Mouse (Mus musculus) layer of hippocampus, adult 9-10 months (tissue): ENCODE data around the gene Slc25a18.

Experiments
- DNase-seq: peaks from one replicate; pipeline ENCODE4 v3.0.0; 2022; ENCODE audit warnings: low spot score

The Slc25a18 gene

DNA sequence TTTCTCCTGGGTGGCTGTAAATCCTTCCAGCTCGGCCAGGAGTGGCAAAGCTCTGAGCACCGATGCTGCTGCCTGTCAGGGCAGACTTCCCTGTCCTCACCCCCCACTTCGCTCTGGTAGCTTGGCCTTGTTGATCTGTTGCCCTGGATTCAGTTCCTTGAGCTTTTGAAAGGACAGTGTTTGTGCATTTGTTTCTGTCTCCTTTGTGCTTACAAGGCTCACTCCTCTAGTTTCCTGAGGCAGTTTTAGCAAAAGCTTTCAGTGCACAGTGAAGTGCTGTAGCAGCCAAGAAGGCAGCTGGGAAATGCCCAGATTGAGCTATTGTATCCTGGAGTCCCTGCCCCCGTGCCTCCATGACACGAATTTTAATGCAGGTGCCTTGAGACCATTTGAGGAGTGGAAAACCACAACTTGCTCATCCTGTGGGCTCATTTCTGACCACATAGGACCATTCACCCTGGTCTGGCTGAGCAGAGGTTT is at the start of gene Slc25a18:
TSS of gene Slc25a18 (plus strand) at position 430 of the 480 bp plus-strand sequence.
- no peak for DNase-seq

DNA sequence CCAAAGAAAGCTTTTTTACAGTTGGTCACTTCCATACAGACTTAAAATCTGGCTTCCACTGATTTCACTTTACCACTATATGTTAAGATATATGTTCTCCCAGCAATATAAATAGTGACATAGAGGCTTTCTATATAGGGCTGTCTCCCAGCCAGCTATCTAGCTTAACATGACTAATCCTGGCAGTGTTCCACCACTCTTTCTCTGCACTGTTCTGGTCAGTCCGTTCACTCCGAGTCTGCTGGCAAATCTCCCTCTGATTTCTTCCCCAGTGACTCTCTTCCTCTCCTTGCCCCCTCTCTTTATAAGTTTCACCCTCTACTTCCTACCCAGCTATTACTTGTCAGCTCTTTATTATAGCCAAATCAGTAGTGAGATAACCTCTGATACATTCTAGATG is 47.4 kb upstream of the Slc25a18 start:
- DNase-seq = no peak

DNA sequence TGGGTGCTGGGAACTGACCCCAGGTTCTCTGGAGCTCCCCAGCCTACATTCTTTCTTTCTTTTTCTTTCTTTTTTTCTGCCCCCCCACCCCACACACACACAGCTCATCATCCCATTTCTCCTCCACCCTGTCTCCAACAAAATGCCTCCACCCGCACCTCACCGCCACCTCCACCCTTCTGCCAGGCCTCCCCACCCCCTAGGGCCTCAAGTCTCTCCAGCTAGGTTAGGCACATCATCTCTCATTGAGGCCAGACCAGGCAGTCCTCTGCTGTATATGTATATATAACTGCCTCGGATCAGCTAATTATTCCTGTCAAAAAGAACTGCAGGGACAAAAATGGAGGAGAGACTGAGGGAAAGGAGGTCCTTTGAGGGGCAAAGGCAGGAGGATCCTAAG is 37.4 kb upstream of the Slc25a18 start:
- no peak for DNase-seq

DNA sequence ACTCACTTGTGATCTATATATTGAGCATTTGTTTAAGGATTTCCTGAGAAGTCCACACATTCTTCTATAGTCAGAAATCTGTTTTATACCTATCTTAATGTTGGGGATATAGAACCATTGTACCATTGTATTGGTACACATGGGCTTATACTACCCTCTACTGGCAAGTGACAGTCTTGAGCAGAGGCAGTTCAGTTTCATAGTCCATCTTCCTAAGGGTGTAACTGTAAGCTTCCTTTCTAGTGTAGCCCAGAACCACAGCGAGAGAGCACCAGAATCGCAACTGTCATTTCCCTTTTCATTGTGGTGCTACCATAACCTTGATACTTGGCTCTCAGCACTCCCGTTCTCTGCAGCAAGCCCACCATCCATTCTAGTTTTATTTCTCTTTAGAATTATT is 36.8 kb upstream of the Slc25a18 start:
- peak; percentile 16 for DNase-seq

DNA sequence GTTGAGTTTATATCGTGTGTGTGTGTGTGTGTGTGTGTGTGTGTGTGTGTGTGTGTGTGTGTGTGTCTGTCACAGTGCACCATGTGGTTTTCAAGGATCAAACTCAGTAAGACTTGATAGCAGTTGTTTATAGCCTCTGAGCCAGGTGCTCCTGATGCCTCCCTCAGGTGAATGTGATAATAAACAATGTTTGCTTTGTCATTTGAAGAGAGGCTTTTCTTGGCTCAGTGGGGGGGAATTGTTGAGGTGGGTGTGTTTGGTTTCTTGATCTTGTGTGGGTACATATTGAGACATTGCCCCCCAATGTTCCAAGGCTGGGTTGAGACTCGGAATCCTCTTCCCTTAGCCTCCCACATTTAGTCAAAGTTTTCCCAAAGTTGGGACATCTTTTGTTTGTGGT is 30.2 kb upstream of the Slc25a18 start:
- DNase-seq = no peak

DNA sequence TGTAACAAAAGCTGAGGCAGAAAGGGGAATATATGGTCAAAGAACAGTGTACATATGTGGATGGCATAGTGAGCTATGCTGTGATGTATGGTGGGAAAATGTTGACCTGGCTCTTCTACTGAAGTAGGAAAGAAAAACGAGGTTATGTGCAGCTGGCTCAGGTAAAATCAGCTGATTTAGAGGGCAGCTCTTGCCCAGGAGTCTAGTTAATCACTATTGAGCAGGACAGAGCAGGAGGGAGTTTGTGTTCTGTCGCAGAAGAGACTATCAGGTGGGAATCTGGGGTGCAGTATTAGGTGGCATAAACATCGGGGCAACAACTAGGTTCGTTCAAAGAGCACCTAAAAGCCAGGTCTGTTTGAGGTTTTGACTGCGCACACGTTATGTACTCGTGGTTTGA is 29.1 kb upstream of the Slc25a18 start:
- no peak for DNase-seq

DNA sequence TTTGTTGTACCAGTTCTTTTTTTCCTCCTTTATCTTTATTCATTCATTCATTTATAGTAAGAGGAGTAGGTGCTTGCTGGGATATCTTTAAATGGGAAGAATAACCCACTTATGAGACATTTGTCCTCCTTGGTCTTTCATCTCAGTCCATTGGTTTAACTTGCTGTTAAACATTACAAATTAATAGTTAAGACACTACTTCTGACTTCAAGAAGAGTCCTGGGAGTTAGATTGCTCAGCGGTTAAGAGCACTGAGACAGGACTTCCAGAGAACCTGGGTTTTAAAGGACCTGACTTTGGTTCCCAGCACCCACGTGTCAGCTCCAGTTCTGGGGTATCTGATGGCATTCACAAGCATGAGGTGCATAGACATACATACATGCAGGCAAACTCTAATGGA is 27.0 kb upstream of the Slc25a18 start:
- DNase-seq = no peak

DNA sequence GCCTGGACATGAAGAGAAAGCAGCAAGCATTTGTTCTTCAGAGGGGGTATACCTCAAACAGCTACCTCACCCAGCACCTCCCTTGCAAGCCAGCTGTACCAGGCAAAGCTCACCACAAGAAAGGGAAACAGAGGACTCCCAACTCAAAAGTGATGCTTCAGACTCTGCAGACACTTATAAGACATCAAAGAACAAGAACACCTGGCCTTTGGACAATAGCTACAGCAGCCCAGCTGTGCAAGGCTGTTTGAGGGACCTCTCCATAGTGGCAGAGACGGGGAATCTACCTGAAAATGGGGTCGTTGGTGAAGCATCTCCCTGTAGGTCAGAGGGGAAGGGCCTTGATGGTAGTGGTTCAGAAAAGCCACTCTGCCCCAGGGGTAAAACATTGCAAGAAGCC is 12.2 kb upstream of the Slc25a18 start:
- no peak for DNase-seq

DNA sequence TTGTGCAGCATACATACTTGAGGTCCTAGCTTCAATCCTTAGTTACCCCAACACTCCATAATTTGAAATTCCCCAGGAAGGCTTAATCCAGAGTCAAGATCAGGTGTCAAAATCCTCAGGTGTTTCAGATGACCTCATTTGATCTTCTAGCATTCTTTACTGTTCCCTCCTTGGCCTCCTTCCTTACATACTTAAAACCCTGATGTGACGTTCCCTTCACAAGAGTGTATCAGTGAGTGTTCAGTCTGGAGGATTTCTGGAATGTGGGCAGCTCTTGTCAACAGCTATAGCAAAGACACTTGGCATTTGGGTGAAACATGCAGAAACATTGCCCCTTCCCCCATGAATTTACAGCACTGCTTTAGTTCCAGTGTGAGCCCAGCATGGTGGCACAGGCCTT is 3.4 kb upstream of the Slc25a18 start:
- no peak for DNase-seq

DNA sequence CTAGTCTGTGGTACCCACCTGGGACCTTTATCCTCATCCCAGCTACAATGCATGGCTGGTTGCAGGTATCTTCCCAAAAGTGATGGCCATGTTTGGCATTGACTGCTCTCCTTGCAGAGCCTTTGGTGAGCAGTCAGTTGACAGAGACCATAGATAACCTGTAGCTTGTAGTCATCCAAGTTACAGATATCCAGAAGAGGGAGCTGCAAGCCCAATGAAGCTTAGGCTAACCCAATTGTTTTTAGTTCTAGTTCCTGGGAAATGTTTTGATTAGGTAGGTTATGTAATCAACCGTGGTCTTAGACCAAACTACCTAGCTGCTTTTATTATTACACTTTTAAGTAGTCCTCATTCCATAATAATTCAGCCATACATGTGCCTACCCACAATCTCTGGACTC is 2.0 kb upstream of the Slc25a18 start:
- DNase-seq = no peak

DNA sequence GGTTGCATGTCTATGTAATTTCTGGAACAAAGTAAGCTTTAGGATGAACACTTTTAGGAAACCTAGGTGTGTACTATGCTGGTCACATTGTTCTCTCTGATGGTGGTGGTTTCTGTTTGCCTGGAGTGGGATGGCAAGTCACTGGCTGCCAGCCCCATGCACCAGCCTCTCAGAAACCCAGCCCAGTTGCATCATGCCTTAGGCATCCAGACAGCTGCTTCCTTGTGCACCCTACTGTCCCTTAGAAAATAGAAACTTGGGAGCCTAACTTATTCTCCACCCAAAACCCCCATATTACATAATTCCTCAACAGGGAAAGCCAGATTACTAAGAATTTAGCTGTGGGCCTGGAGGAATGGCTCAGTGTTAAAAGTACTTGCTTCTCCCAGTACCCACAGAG is 1.4 kb upstream of the Slc25a18 start:
- DNase-seq = no peak

DNA sequence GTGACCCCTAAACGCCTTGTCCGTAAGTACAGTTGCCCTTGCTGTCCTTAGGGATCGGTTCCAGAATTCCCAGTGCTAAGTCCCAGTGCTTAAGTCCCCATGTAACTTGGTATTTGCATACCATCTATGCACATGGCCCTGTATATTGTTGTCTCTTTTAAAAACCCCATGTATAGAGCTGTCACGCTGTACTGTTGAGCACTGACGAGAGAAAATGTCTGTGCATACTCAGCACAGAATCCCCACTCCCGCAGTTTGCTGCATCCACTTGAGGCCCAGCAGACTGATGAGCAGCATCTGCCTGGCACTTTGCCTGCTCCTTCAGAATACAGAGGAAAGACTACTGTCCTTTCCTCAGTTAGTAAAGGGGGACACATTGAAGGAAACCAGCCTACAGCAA is 385 bp downstream of the Slc25a18 start:
- DNase-seq = no peak

DNA sequence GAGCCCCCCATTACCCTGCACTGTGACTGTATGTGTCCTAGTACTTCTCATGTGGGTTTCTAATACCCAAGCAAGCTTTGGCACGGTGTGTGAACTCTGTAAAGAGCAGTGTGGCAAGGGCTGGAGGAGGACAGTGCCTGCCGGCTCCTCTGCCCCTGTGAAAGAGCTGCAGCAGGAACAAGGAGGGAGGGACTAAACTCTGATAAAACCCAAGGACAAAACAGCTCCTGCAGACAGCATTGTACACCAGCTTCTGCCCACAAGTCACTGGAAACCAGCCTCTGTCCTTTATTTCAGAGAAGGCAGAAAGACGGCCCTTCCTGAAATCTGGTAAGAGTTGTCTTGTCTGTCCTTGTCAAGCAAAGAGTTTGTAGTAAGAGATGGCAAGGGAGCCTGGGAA is 2.9 kb downstream of the Slc25a18 start:
- no peak for DNase-seq

DNA sequence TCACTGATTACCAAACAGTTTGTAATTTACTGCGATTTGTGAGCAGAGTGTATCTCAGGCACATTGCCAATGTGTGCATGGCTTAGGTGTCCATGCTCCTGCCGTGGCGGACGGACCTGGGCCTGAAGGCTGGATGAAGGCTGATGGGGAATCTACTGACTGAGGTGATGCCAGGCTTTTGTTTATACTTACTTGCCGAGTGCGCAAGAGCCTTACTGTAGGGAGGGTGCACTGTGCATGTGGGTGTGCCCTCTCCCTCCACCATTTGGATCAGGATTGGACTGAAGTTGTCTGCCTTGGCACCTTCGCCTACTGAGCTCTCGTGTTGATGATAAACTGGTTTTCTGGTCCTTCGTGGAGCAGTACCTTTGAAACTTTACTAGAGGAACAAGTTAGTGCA is 4.2 kb downstream of the Slc25a18 start:
- no peak for DNase-seq

DNA sequence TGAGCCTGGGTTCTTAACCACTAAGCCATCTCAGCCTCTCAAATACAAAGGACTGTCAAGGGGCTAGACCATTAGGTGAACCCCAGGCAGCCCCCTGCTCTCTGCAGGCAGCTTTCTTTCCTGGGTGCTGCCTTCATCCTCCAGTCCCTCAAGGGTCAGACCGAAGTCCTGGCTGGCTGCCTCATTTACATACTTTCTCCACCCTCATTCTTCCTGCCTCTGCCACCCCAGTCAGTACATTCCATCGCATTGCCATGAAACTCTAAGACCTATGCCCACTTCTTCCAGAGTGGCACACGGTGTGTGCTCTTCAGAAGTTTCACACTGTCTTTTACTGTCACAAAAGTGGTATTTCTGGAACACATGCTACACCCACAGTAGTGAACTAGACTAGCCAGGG is 4.8 kb downstream of the Slc25a18 start:
- no peak for DNase-seq

DNA sequence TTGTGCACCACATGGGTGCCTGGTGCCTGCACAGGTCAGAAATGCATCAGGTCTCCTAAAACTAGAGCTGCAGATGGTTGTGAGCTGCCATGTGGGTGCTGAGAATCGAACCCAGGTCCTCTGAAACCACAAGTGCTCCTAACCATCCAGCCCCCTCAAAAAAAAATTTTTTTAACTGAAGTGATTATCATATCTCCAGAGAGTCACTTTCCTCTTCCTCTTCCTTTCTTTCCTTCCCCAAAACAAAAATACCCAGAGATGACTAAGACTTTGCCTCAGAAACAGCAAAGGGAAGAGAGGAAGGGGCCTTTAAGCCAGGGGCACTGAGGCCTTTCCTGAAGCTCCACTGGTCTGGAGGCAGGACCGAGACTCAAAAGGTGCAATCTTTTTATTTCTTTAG is 9.6 kb downstream of the Slc25a18 start:
- DNase-seq = no peak

DNA sequence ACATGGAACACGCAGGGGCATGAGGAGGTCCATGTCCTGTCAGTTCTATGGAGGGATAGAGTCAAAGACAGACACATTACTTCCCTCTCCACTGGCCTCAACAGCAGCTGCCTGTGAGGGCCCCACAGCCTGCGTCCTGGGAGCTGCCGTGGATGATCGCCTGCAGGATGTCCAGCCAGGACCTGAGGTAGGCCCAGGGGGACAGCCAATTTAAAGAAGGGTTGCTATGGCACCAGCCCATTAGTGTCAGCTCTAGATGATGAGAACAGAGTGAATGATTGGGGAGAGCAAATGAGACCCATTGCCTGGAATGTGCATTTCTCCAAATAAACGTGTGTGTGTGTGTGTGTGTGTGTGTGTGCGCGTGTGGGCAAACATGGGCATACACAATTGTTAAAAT is 11.0 kb downstream of the Slc25a18 start:
- no peak for DNase-seq

DNA sequence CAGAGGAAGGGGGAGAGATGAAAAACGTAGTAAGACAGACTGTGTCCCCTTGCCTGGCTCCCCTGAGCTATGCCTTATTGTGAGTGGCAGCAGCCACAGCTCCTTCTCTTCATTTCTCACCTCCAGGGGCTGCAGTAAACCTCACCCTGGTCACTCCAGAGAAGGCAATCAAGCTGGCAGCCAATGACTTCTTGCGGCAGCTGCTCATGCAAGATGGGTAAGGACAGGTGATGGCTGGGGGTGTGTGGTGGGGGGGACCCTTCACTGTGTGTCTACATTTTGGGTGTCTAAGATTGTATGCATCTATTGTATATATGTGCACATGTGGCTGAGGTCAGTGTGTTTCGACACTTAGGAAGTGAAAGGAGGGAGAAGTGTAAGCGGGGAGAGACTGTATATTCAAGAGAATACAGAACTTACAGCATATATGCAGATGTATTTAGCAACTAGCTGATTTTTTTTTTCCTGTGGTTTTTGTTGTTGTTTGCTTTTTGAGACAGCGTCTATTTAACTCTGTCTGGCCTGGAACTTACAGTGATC is 14.8 kb downstream of the Slc25a18 start:
- no peak for DNase-seq

DNA sequence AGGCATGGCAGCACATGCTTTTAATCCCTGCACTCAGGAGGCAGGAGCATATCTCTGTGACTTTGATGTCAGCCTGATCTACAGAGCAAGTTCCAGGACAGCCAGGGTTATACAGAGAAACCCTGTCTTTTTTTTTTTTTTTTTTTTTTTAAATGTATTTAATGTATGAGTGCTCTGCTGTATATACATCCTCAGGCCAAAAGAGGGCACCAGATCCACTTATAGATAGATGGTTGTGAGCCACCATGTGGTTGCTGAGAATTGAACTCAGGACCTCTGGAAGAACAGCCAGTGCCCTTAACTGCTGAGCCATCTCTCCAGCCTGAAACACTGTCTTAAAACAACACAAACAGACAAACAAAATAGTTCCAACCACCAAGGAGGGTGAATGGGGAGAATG is 15.5 kb downstream of the Slc25a18 start:
- DNase-seq = no peak

DNA sequence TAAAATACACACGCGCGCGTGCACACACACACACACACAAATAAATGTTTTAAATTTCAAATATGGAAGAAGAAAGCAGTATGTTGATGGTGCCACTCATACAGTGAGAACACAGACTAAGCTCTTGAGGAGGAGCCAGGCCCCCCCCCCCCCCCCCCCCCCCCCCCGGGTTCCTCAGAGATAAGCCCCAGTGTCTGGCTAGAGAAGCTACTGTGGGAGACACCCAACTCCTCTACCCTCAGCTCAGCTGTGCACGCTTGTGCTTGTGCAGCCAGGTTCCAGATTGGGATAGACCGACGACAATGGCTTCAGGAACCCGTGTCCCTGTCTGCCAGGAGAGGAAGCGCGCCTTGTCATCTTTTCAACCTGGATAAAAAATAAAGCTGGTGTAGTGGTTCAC is 16.8 kb downstream of the Slc25a18 start:
- no peak for DNase-seq

DNA sequence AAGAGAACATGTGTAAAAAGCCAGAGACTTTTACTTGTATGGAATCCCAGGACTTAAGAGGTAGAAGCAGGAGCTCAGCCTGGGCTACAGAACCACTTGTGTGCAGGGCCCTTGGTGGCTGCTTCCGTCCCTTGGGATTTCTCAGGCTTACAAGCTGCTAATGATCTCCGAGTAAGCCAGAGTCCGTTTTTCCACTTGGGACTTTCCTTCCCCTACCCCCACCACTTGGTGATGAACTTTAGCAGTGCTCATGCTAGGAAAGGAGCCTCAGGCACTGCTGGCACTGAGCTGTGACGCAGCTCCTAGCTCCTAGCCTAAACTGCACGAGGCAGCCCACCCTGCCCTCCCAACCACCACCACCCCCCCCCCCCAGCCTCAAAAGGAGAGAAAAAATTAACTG is 17.3 kb downstream of the Slc25a18 start:
- DNase-seq = no peak

DNA sequence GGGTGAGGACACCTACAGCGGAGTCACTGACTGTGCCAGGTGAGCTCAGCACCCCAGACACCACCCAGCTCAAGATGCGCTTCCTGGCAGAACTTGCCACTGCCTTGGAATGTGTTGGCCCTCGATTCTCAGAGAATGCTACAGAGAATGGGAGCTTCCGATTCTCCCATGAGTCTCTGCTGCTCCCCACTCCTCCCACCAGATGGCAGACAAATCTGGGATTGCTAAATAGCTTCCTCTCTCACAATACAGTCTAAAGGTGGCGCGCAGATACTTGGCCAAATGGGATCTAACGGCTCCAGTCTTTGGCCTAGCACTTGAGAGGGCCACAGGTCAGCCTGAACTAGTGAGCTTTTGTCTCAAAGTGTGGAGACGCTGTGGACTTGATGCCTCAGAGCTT is 19.6 kb downstream of the Slc25a18 start:
- peak; percentile 35 for DNase-seq

DNA sequence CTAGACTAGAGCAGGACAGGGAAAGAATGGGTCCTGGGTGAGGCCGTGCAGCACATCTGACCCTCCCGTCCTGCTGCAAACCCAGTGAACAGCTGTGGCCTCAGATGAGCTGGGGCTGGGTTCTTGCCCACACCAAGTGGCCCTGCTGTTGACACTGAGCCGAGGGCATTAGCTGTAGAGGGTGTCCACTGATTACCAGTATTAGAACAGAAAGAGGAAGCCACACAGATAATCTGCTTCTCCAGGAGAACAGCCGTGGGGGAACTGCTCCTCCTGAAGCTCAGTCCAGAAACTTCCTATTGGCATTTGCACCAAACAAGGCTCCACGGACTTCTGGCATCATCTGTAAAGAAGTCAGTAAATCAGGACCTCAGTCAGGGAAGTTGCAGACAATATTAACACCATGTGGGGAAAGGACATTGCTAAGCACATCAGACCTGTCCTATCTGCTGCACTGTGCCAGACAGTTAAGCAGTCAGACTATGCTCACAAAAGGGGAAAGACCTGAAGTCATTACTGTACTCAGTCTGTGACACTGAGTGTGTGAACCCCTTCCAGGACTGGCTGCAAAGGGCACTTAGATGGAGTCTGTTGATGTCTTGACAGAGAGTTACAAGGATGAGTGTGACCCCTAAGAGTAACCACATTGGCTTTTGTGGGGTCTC is 22.2 kb downstream of the Slc25a18 start:
- no peak for DNase-seq

DNA sequence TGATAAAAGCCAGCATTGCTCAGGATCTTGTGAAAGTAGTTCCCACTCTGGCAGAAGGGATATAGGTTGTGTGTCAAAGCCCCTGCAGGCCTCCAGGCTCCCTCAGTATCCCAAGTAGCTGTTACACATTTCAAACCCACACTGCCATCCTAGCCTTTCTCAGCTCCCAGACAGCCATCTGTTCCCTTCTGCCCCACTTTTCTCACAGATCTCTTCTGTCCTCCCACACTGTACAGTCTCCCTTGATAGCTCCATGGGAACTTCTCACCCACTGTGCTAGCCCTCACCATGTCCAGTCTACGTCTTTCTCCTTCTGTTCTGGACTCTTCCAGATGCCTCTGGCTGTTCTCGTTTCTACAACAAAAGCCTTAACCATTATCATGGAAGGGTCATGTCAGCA is 22.7 kb downstream of the Slc25a18 start:
- DNase-seq = no peak
